Mouse (Mus musculus): ENCODE data around the gene Setd1b.

Setd1b gene

GRCm38 (mm10) chr5:123140694-123141554 lies 1.1 kb upstream of the Setd1b start:
- peak; percentile 90 for DNase-seq (ENCODE audit: low spot score)

GRCm38 (mm10) chr5:123141555-123142160 lies 335 bp upstream of the Setd1b start:
- peak; percentile 74 for DNase-seq (ENCODE audit: low spot score)

GRCm38 (mm10) chr5:123143251-123143970 lies 1.4 kb downstream of the Setd1b start:
- no peak for DNase-seq (ENCODE audit: low spot score)

- no peak for DNase-seq (ENCODE audit: low spot score)
These were observed 2.2 kb downstream of the Setd1b start for GRCm38 (mm10) chr5:123143971-123144745.

- DNase-seq (ENCODE audit: low spot score), result no peak
These were observed 3.0 kb downstream of the Setd1b start for GRCm38 (mm10) chr5:123144746-123145590.

- no peak for DNase-seq (ENCODE audit: low spot score)
These were observed 4.4 kb downstream of the Setd1b start for GRCm38 (mm10) chr5:123146357-123146756.

- no peak for DNase-seq (ENCODE audit: low spot score)
These were observed 5.6 kb downstream of the Setd1b start for GRCm38 (mm10) chr5:123147569-123147968.

- DNase-seq (ENCODE audit: low spot score), result no peak
These were observed 6.2 kb downstream of the Setd1b start for GRCm38 (mm10) chr5:123148073-123148722.

- peak; percentile 95 for DNase-seq (ENCODE audit: low spot score)
These were observed 7.7 kb downstream of the Setd1b start for GRCm38 (mm10) chr5:123149451-123150400.

- no peak for DNase-seq (ENCODE audit: low spot score)
These were observed 8.6 kb downstream of the Setd1b start for GRCm38 (mm10) chr5:123150641-123151040.

GRCm38 (mm10) chr5:123151077-123151476 lies 9.1 kb downstream of the Setd1b start:
- no peak for DNase-seq (ENCODE audit: low spot score)

- no peak for DNase-seq (ENCODE audit: low spot score)
These were observed 9.8 kb downstream of the Setd1b start for GRCm38 (mm10) chr5:123151707-123152362.

- no peak for DNase-seq (ENCODE audit: low spot score)
These were observed 10.9 kb downstream of the Setd1b start for GRCm38 (mm10) chr5:123152901-123153300.

GRCm38 (mm10) chr5:123155425-123155824 lies 13.4 kb downstream of the Setd1b start:
- DNase-seq (ENCODE audit: low spot score), result peak; percentile 66

GRCm38 (mm10) chr5:123156763-123157162 lies 14.8 kb downstream of the Setd1b start:
- no peak for DNase-seq (ENCODE audit: low spot score)

- no peak for DNase-seq (ENCODE audit: low spot score)
These were observed 16.0 kb downstream of the Setd1b start for GRCm38 (mm10) chr5:123157972-123158371.

GRCm38 (mm10) chr5:123159446-123159845 lies 17.5 kb downstream of the Setd1b start:
- DNase-seq (ENCODE audit: low spot score), result no peak

- no peak for DNase-seq (ENCODE audit: low spot score)
These were observed 17.9 kb downstream of the Setd1b start for GRCm38 (mm10) chr5:123159866-123160265.

- no peak for DNase-seq (ENCODE audit: low spot score)
These were observed 18.3 kb downstream of the Setd1b start for GRCm38 (mm10) chr5:123160341-123160740.
